Mouse (Mus musculus): ENCODE results near the gene Loxl1. TPM values are rescaled to one million over a fixed set of nuclear protein-coding genes. Genes with fewer than 3 reads are reported as not detected.

The Loxl1 gene
- not detected for polyA plus RNA-seq (2017; shearing (Covaris generic))

DNA sequence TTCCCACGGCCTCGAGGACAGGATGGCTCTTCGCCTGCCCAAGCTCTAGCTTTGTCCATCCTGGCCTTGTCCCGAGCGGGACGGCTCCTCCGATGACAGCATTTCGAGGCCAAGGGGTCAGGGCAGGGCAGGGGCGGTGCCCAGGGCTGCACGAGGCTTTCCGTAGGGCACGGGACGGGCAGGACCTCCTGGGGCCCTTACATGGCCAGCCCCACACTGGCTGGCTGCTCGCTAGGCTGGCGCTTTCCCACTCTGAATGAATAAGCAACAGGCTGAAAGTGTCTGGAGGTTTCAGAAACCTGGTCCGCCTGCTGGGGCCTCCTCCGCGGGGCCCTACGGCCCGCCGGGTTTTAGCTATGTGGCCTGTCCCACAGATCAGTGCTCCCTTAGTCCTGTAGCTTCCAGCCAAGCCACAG, at the start of gene Loxl1:
Gene Loxl1 (minus strand): TSS at position 243 of the 416 bp plus-strand sequence.
- ATAC-seq = no peak

DNA sequence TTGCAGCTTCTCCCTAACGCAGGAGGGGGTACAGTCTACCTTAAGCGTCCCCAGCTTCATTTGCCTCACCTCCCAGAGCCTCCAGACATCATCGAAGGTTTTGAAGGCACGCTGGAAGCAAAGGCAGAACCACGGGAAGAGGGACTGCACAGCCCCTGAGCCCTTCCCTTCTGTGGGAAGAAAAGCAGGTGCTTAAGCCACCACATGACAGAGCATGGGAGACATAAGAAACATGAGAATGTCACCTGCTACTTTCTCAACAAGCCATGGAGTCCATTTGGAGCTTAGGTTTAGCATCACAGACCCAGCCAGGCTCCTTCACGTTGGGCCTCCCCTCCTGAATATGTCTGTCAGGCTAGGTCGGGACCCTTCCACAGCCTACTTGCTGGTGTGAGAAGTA, 49.0 kb upstream of the Loxl1 start:
- no peak for ATAC-seq

GRCm38 (mm10) chr9:58361373-58361772, 48.4 kb upstream of the Loxl1 start:
- no peak for ATAC-seq

GRCm38 (mm10) chr9:58355262-58356050, 42.5 kb upstream of the Loxl1 start:
- no peak for ATAC-seq

DNA sequence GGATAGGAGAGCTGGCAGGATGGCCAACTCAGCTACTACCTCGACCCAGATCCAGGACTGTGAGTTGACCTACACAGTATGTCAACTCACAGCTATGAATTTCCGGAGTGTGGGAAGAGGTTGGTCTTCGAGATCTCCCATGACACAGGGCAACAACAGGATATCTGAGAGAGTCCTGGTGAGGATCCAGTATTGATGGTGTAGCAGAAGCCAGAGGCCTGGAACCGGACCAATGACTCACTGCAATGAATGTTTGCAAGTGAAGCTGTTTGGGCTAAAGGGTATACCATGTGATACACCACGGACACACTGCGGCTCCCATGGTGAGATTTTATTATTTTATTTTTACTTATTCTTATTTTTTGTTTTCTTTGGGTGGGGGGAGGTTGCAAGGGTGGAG, 41.7 kb upstream of the Loxl1 start:
- no peak for ATAC-seq

- ATAC-seq = no peak
Measured at GRCm38 (mm10) chr9:58353224-58353623, 40.2 kb upstream of the Loxl1 start.

DNA sequence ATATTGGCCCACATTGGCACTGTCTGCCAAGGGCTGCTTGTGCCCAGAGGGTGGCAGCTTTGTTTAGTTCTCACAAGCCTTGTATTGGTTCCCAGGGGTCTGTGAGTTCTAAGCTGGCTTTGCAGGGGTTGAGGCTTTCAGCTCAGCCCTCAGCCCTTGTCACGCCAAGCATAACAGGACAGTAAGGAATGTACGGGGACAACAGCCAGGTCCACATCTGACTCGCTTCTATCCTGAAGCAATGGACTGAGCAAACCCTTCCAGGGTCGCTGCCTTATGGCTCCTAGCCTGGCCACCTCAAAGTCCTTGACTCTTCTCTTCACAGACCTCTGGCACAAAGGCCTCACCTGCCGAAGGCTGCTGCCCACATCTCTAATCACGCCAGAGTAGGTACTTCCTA, 34.8 kb upstream of the Loxl1 start:
- ATAC-seq = no peak

GRCm38 (mm10) chr9:58346498-58346897, 33.5 kb upstream of the Loxl1 start:
- no peak for ATAC-seq

- ATAC-seq = no peak
Measured at GRCm38 (mm10) chr9:58345963-58346362, 33.0 kb upstream of the Loxl1 start.

DNA sequence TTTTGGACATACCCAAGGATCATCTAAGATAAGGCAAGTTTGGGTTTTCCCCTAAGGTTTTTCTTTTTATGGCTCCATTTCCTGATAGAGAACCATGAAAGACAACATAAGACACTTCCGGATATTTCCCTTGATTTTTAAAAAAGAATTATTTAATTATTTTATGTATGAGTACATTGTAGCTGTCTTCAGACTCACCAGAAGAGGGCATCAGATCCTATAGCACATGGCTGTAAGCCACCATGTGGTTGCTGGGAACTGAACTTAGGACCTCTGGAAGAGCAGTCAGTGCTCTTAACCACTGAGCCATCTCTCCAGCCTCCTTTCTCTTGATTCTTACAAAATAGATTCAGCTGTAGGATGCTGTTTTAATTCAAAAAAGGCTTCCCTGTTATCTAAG, 28.8 kb upstream of the Loxl1 start:
- no peak for ATAC-seq

GRCm38 (mm10) chr9:58336650-58337281, 23.8 kb upstream of the Loxl1 start:
- ATAC-seq = no peak

DNA sequence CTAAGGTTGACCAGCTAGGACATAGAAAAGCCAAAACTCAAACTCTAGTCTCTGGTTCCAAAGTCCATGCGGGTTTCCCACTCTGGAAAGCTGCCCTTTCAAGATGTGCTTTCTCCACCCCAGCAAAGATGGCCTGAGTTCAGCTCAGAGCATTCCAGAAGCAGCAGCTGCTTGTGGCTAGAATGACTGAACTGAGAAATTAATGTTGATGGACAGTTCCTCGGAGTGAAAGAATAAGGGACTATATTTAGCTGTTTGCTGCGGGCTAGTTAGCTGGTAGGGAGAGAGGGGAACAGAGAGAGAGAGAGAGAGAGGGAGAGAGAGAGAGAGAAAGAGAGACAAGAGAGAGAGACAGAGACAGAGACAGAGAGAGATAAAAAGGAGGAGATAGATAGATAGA, 18.3 kb upstream of the Loxl1 start:
- ATAC-seq = no peak

DNA sequence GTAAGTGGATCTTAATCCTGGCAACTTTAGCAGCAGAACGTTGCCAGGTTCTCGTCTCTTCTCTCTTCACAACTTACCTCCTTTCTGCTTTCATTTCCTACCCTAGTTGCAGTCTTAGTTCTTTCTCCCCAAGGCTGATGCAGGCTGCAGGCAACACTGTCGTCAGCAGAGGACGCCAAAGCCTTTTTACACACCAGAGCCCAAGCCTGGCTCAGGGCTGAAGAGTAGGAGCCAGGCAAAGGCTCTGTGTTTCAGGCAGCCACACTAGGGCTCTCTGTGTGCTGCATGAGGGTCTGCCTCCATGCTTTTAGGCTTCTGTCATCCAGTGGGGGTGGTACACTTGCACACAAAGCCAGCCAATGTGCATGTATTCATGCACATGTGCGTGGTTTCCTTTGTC, 17.3 kb upstream of the Loxl1 start:
- no peak for ATAC-seq

DNA sequence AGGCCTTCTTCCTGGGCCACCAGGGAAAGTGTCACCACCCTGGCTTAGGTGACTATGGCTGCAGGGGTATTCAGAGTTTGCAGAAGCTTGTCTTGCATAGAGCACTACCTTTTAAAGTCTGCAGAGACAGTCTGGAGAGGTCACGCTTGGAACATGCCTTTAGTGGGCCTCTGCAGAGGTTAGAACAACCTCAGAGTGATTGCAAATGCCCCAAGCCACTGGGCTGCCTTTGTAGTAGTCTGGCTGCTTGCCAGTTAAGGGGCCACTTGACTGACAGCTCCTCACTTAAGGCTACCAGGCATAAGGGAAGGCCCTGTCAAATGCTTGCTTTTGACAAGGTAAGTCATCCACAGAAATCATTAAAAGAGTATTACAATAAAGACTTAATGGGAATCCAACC, 14.4 kb upstream of the Loxl1 start:
- no peak for ATAC-seq

- no peak for ATAC-seq
Measured at GRCm38 (mm10) chr9:58326477-58327180, 13.6 kb upstream of the Loxl1 start.

DNA sequence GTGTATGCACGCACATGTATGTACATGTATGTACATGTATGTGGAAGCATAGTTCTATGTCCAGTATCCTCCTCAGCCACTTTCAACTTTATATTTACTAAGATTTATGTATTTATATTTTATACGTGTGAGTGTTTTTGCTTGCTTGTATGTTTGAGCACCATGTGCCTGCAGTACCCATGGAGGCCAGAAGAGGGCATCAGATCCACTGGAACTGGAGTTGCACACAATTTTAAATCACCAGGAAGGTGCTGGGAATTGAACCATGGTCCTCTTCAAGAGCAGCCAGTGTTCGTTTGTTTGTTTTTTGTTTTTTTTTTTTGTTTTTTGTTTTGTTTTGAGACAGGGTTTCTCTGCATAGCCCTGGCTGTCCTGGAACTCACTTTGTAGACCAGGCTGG, 8.7 kb upstream of the Loxl1 start:
- no peak for ATAC-seq

DNA sequence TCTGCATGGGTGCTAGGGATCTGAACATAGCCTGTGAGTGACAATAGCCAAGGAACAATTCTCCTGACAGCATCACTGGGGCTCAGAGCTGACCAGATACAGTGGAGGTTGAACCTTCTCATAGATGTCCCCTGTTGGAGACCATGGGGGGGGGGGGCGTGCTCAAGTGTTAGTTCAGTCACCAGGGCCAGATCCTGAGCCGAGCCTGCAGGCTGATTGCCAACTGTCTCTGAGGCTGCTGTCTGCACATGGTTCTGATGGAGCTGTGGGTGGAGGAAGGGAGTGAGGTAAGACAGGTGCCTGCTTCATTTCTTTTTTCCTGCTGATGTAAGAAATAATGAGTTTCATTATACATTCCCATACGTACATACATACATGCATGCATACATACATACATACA, 5.3 kb upstream of the Loxl1 start:
- ATAC-seq = no peak

- no peak for ATAC-seq
Measured at GRCm38 (mm10) chr9:58317381-58317780, 4.4 kb upstream of the Loxl1 start.

DNA sequence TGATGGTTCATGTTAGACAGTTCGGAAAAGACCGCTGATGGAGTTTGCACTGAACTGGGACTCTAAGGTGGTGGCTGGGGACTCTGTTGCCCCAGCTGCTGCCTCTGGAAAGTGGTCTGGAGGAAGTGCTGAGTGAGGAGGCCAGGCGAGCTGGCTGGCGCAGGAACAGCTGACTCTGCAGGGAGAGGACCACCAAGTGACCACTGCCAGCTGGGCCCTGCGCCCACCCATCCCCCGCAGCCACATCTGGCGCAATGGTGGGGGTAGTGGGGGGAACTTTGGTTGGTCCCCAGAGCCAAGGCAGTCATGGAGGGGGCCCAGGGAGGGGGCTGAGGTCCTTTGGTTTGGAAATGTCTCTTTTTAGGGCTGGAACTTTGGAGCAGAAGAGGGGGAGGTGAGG, 3.8 kb upstream of the Loxl1 start:
- no peak for ATAC-seq

DNA sequence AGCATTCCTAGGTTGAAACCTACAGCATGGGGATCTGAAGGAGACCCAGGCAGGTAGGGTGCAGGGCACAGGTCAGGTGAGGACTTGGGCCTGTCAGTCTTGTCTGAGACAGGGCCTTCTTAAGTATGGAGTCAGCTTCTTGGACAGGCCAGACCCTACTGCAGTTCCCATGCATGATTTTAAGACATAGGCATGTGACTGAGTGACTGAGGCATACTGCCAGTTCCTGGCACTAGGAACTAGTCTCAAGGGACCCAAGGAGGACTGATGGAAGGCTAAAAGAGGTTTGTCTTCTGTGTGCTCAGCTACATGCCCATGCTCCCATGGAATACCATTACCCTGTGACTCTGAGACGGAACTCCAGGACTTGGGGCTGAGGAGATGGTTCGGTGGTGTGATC, 2.9 kb upstream of the Loxl1 start:
- no peak for ATAC-seq

GRCm38 (mm10) chr9:58314682-58315360, 1.8 kb upstream of the Loxl1 start:
- ATAC-seq = no peak

DNA sequence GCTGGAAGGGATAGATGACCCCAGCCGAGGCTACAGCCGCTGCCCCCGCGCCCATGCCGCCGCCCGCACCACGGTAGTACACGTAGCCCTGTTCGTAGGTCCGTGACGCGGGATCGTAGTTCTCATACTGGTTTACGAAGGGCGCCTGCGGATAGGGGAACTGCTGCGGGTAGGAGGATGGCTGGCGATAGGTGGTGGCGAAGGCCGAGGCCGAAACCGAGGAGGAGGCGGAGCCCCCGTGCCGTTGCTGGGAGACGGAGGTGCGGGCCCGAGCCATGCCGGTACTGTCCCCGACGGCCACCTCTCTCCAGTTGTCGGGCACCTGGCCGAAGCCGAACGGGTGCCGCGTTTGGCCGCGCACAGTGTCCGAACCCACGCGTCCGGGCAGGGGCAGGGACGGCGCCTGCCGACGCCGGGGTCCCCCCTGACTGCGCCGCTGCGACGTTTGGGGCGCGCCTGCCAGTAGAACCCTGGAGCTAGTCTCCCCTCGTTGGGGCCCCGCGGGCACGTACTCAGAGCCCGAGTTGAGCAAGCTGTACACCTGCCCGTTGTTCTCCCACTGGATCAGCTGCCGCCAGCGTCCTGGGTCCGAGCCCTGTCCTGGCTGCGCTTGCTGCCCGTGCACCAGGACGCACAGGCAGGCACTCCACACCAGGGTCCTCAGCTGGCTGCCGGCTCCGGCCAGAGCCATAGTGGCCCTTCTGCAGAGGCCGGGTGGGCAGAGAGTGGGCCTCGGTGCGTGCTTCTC, 616 bp downstream of the Loxl1 start:
- ATAC-seq = no peak
